Mouse (Mus musculus) hindbrain, embryonic 15.5 days (tissue): ENCODE measurements at regions not wholly inside any gene's neighbourhood (a gene's known extent, or its start where the extent isn't known, plus 50 kb on each side); places are given as distances from the start of the nearest gene placed in this dataset.

Source experiments
- ATAC-seq: fragments of 200-750 bp; cut with Nextera tagmentation; 2 replicates; pipeline ENCODE4 v1.8.0; 2017; ENCODE audit warnings: low read depth, moderate number of reproducible peaks, moderate TSS enrichment; ENCODE audit not compliant: low FRiP score
- H3K27ac ChIP-seq: fragments of 300-500 bp; sonication (generic); replicated peaks from 2 replicates; pipeline ENCODE4 v1.5.1; 2015; ENCODE audit warnings: mild to moderate bottlenecking, inconsistent platforms
- H3K27me3 ChIP-seq: fragments of 300-500 bp; sonication (generic); 2 replicates; pipeline ENCODE4 v1.6.1; 2015; ENCODE audit warnings: control low read depth, inconsistent platforms
- H3K36me3 ChIP-seq: fragments of 300-500 bp; sonication (generic); 2 replicates; pipeline ENCODE4 v1.6.1; 2015; ENCODE audit warnings: control low read depth, inconsistent platforms
- H3K4me1 ChIP-seq: fragments of 300-500 bp; sonication (generic); replicated peaks from 2 replicates; pipeline ENCODE4 v1.6.1; 2015; ENCODE audit warnings: control low read depth, inconsistent platforms
- H3K4me2 ChIP-seq: fragments of 300-500 bp; sonication (generic); 2 replicates; pipeline ENCODE4 v1.6.1; 2015; ENCODE audit warnings: moderate library complexity, mild to moderate bottlenecking, inconsistent platforms
- H3K4me3 ChIP-seq: fragments of 300-500 bp; sonication (generic); 2 replicates; pipeline ENCODE4 v1.5.1; 2015; ENCODE audit warnings: mild to moderate bottlenecking, inconsistent platforms
- H3K9ac ChIP-seq: fragments of 300-500 bp; sonication (generic); 2 replicates; pipeline ENCODE4 v1.6.1; 2015; ENCODE audit warnings: inconsistent platforms
- H3K9me3 ChIP-seq: fragments of 300-500 bp; sonication (generic); 2 replicates; pipeline ENCODE4 v1.6.1; 2016; ENCODE audit warnings: control low read depth, inconsistent platforms
- WGBS: fragments of 180-500 bp; shearing (Covaris S2); methylation state at CpG from one replicate; pipeline ENCODE4 v1.1.7; 2015; 5-methylcytosine and 5-hydroxymethylcytosine counted together

GRCm38 (mm10) chr6:127362166-127362565 lies 84.5 kb upstream of the Parp11 start:
- 0 out of 2 replicates have a peak, but pooled peaks cover 6% of the 10 kb centered on the region for H3K4me1 ChIP-seq

GRCm38 (mm10) chr6:127362966-127363752 lies 83.5 kb upstream of the Parp11 start:
- WGBS: 11% methylated on average over 8 of the region's 8 CpGs

More at GRCm38 (mm10) chr6:127362166-127362565, 84.5 kb upstream of the Parp11 start:
- Histone ChIP-seq H3K9ac (no peak overlapping the region), H3K36me3 (no peaks in the 10 kb centered on the region), H3K27me3 (no peaks in the 10 kb centered on the region), H3K4me2 (no peak overlapping the region), H3K9me3 (no peaks in the 10 kb centered on the region), H3K4me3 (no peak overlapping the region), H3K27ac (no peak overlapping the region)
- WGBS: 81% methylated on average over 5 of the region's 5 CpGs
- no peak for ATAC-seq

GRCm38 (mm10) chr6:127363871-127364590 lies 82.6 kb upstream of the Parp11 start:
- H3K4me3 ChIP-seq: no peak overlapping the region
- no peak overlapping the region for H3K27ac ChIP-seq
- no peaks in the 10 kb centered on the region for H3K9me3 ChIP-seq
- no peaks in the 10 kb centered on the region for H3K36me3 ChIP-seq
- no peaks in the 10 kb centered on the region for H3K27me3 ChIP-seq
- no peak overlapping the region for H3K9ac ChIP-seq
- 0 out of 2 replicates have a peak, but pooled peaks cover 6% of the 10 kb centered on the region for H3K4me1 ChIP-seq
- ATAC-seq: no peak
- H3K4me2 ChIP-seq: no peak overlapping the region
- 26% methylated on average over 7 of the region's 7 CpGs for WGBS

More at GRCm38 (mm10) chr6:127362966-127363752, 83.5 kb upstream of the Parp11 start:
- H3K4me2 ChIP-seq: no peak overlapping the region
- 0 out of 2 replicates have a peak, but pooled peaks cover 6% of the 10 kb centered on the region for H3K4me1 ChIP-seq
- H3K4me3 ChIP-seq: no peak overlapping the region
- no peak overlapping the region for H3K27ac ChIP-seq
- no peaks in the 10 kb centered on the region for H3K27me3 ChIP-seq
- H3K9ac ChIP-seq: no peak overlapping the region
- H3K36me3 ChIP-seq: no peaks in the 10 kb centered on the region
- ATAC-seq: peak; percentile 94
- H3K9me3 ChIP-seq: no peaks in the 10 kb centered on the region

GRCm38 (mm10) chr6:127364591-127365187 lies 82.0 kb upstream of the Parp11 start:
- whole genome bisulfite sequencing: 36% methylated on average over 5 of the region's 5 CpGs
- ATAC-seq: no peak
- Histone ChIP-seq H3K9ac (no peak overlapping the region), H3K27ac (no peak overlapping the region), H3K4me1 (0 out of 2 replicates have a peak, but pooled peaks cover 6% of the 10 kb centered on the region), H3K4me2 (no peak overlapping the region), H3K4me3 (no peak overlapping the region), H3K9me3 (no peaks in the 10 kb centered on the region), H3K36me3 (no peaks in the 10 kb centered on the region), H3K27me3 (no peaks in the 10 kb centered on the region)

GRCm38 (mm10) chr6:127365246-127365645 lies 81.4 kb upstream of the Parp11 start:
- H3K9me3 ChIP-seq: no peaks in the 10 kb centered on the region
- WGBS: 64% methylated on average over 7 of the region's 7 CpGs
- H3K27me3 ChIP-seq: no peaks in the 10 kb centered on the region
- H3K4me1 ChIP-seq: 0 out of 2 replicates have a peak, but pooled peaks cover 6% of the 10 kb centered on the region
- no peak for ATAC-seq
- no peak overlapping the region for H3K4me2 ChIP-seq
- no peak overlapping the region for H3K27ac ChIP-seq
- H3K9ac ChIP-seq: no peak overlapping the region
- H3K4me3 ChIP-seq: no peak overlapping the region
- no peaks in the 10 kb centered on the region for H3K36me3 ChIP-seq

- no peaks in the 10 kb centered on the region for H3K36me3 ChIP-seq
- no peak overlapping the region for H3K9ac ChIP-seq
- no peak for ATAC-seq
- no peak overlapping the region for H3K4me3 ChIP-seq
- H3K9me3 ChIP-seq: no peaks in the 10 kb centered on the region
- H3K27ac ChIP-seq: no peak overlapping the region
- no peak overlapping the region for H3K4me2 ChIP-seq
- H3K27me3 ChIP-seq: no peaks in the 10 kb centered on the region
- WGBS: 69% methylated on average over 2 of the region's 2 CpGs
- 0 out of 2 replicates have a peak, but pooled peaks cover 6% of the 10 kb centered on the region for H3K4me1 ChIP-seq
Measured at GRCm38 (mm10) chr6:127365651-127366050, 81.0 kb upstream of the Parp11 start.

- Histone ChIP-seq H3K4me2 (no peak overlapping the region), H3K27me3 (no peaks in the 10 kb centered on the region), H3K36me3 (no peaks in the 10 kb centered on the region), H3K9ac (no peak overlapping the region), H3K4me3 (no peak overlapping the region), H3K27ac (no peak overlapping the region), H3K4me1 (peaks cover 10% of the 10 kb centered on the region; the same call in 1 of the 2 replicates), H3K9me3 (no peaks in the 10 kb centered on the region)
- 45% methylated on average over 5 of the region's 5 CpGs for WGBS
- ATAC-seq: no peak
Measured at GRCm38 (mm10) chr6:127373052-127373451, 73.6 kb upstream of the Parp11 start.

DNA sequence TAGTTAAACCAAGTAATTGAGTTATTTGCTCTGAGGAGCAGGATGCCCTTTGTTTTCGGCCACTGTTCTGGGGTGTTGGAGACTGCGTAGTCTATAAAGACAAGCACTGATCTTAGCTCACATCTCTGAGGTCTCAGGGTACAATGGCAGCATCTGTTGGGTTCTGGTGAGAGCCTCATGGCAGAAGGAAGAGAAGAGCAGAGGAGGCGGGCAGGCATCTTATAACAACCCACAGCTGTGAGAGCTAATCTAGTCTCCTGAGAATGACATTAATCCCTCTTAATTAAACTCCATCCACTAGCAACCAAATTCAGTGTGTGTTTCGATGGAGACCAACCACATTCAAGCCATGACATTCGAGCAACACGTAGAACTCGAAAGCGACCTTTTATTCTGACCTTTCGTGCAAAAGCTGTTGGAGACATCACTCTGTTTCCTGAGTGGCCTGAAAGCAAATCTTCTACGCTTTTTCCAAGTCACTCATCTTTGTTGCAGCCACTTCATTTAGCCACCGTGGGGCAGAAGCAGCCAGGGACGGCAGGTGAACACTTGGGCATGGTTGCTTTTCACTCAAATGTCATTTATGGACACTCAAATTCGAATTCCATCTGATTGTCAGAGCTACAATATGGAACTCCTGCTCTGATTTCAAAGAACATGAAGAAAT lies 72.7 kb upstream of the Parp11 start:
- Histone ChIP-seq H3K36me3 (no peaks in the 10 kb centered on the region), H3K27ac (no peak overlapping the region), H3K9me3 (no peaks in the 10 kb centered on the region), H3K9ac (no peak overlapping the region), H3K4me1 (peaks cover 10% of the 10 kb centered on the region; the same call in 1 of the 2 replicates), H3K4me3 (no peak overlapping the region), H3K27me3 (no peaks in the 10 kb centered on the region), H3K4me2 (no peak overlapping the region)
- ATAC-seq: no peak
- WGBS: 70% methylated on average over 13 of the region's 13 CpGs

DNA sequence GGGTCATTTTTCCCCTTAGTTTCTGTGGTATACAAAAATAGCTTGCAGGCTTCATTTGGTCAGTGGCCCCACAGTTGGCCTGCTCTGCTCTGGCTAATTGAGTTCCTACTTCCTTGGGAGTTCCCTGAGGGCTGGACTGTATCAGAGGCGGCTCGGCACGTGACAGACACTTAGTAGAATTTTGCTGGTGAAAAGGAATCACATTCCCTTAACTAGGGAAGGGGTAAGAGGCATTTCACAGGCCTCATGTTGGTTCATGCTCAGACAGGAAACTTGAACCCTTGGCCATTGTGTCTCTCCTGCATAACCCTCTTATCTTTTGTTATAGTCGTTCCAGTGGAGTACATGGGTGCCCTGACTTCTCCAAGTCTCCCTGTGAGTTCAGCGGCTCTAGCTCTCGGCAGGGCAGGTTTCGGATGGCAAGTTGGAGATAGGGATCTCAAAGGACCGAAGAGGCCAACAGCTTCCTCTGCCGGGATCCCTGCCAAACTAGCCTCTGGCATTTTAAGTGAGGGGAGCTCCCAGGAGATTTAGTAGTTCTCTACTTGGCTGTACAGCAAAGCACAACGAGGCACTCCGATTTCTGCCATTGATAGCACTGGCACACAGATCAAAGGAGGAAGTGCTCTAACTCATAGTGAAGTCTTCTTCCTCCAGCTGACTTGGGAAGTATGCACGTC lies 72.0 kb upstream of the Parp11 start:
- Histone ChIP-seq H3K4me1 (peaks cover 10% of the 10 kb centered on the region; the same call in 1 of the 2 replicates), H3K9ac (no peak overlapping the region), H3K27me3 (no peaks in the 10 kb centered on the region), H3K36me3 (no peaks in the 10 kb centered on the region), H3K9me3 (no peaks in the 10 kb centered on the region), H3K27ac (no peak overlapping the region), H3K4me2 (no peak overlapping the region), H3K4me3 (no peak overlapping the region)
- no peak for ATAC-seq
- WGBS: 62% methylated on average over 12 of the region's 12 CpGs

- Histone ChIP-seq H3K4me3 (no peak overlapping the region), H3K27me3 (no peaks in the 10 kb centered on the region), H3K27ac (no peak overlapping the region), H3K36me3 (no peaks in the 10 kb centered on the region), H3K9me3 (no peaks in the 10 kb centered on the region), H3K4me1 (peaks cover 10% of the 10 kb centered on the region; the same call in 1 of the 2 replicates), H3K4me2 (no peak overlapping the region), H3K9ac (no peak overlapping the region)
- 87% methylated on average over 2 of the region's 2 CpGs for WGBS
- ATAC-seq: no peak
Measured at GRCm38 (mm10) chr6:127375144-127375529, 71.5 kb upstream of the Parp11 start.

DNA sequence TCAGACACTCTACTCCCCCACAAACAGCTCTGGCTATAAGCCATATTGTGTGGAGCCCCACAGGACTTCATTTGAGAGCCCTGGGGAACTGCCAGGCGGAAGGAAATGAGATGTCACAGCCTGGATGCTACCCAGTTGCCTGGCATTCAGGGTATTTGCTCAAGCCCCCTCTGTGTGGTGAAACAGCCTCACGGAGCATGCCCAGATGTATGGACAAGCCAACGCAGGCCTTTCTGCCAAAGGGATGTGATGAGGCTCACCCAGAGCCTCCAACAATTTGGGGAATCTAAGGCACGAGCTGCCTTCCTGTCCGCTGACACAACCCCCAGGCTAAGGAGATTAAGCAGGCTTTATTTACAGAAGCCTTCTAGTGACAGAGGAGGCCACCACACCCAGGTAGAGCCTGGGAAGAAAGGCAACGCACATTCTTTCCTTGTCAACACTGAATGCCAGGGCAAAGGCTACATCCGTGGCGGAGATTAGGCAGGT lies 70.9 kb upstream of the Parp11 start:
- 58% methylated on average over 8 of the region's 8 CpGs for WGBS
- H3K4me1 ChIP-seq: peaks cover 10% of the 10 kb centered on the region; the same call in 1 of the 2 replicates
- ATAC-seq: 0 out of 2 replicates have a peak, but pooled peaks have one; percentile 45

More for the DNA sequence above, 70.9 kb upstream of the Parp11 start:
- Histone ChIP-seq H3K4me2 (no peak overlapping the region), H3K9ac (no peak overlapping the region), H3K4me3 (no peak overlapping the region), H3K36me3 (no peaks in the 10 kb centered on the region), H3K27ac (no peak overlapping the region), H3K27me3 (no peaks in the 10 kb centered on the region), H3K9me3 (no peaks in the 10 kb centered on the region)
